Mouse (Mus musculus): ENCODE results near the gene Arl6ip4. TPM values are rescaled to one million over a fixed set of nuclear protein-coding genes. Genes with fewer than 3 reads are reported as not detected.

Arl6ip4 gene
- polyA plus RNA-seq (2016; fragmentation: Nextera tagmentation; extraction: Ambion mirVana): 86.4 and 88.8 TPM in 2 replicates

DNA sequence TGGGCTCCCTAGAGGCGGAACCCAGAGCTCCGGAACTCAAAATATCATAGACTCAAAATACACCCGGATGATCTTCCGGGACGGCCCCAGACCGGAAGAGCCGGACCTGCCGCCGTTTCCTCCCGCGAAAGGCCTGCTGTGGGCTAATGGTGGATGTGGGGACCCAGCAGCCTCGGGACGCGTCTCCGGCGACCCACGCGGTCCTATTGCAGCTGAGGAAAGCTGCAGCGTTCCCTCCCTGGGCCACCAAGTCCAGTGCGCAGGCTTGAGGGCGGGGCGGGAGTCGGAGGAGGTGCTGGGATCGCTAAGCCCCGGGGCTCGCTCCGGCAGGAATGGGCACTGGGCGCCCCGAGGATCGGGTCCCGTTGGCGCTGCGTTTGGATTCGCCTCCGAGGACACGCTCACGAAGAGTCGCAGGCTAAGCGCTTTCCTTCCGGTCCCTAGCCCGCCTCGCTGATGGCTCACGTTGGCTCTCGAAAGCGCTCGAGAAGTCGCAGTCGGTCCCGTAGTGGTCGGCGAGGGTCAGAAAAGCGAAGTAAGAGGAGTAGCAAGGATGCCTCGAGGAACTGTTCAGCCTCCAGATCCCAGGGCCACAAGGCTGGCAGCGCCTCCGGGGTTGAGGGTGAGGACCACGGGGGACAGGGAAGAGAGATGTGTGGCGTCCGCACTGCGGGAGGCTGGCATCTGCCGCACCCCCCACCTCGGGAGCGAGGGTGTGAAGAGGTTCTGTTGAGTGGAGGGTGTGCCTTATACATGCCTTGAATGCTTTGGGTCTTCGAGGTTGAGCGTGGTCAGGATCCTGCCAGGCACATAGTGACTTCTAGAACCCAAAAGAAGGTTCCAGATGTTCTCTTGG lies at the start of gene Arl6ip4:
Gene Arl6ip4 (plus strand): TSS at position 100 of the 856 bp plus-strand sequence.
- ATAC-seq (ENCODE audit: low FRiP score): peak; percentile 11; the same call in 1 of the 2 replicates
- H3K9ac ChIP-seq: peak within 1 kb of the TSS; percentile 92
- no peaks in the 10 kb centered on the region for H3K27me3 ChIP-seq
- H3K4me3 ChIP-seq: peak within 1 kb of the TSS; percentile 88
- H3K27ac ChIP-seq: peak within 1 kb of the TSS; percentile 82
- WGBS: 2% methylated on average over 64 of the region's 64 CpGs
- peak within 1 kb of the TSS; percentile 98 for H3K4me2 ChIP-seq (replicated peaks)
- H3K9me3 ChIP-seq (replicated peaks): no peaks in the 10 kb centered on the region
- H3K36me3 ChIP-seq: peaks cover 44% of the 10 kb centered on the region
- H3K4me1 ChIP-seq: peaks cover 35% of the 10 kb centered on the region

DNA sequence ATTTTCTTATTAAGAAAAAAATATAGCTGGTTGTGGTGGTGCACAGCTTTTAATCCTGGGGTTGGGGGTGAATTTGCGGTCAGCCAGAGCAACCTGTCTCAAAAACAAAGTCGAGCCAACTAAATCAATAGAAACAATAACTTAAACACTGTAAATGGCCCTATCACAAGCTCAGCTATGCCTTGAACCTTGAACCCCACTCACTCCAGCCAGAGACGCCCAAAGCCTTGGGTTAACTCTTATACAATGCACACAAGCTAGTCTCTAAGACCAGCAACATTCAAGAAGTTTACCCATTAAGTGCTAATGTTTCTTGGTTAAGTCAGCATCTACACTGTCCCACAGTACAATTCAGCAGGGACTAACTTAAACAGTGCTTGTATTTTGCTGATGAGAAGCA lies 46.2 kb upstream of the Arl6ip4 start:
- no peak for ATAC-seq (ENCODE audit: low FRiP score)
- 83% methylated on average over 3 of the region's 3 CpGs for WGBS
- Histone ChIP-seq H3K4me2 (replicated peaks) (no peak overlapping the region), H3K36me3 (no peaks in the 10 kb centered on the region), H3K4me3 (no peak overlapping the region), H3K4me1 (peaks cover 16% of the 10 kb centered on the region), H3K9ac (no peak overlapping the region), H3K27ac (no peak overlapping the region), H3K9me3 (replicated peaks) (no peaks in the 10 kb centered on the region), H3K27me3 (no peaks in the 10 kb centered on the region)

DNA sequence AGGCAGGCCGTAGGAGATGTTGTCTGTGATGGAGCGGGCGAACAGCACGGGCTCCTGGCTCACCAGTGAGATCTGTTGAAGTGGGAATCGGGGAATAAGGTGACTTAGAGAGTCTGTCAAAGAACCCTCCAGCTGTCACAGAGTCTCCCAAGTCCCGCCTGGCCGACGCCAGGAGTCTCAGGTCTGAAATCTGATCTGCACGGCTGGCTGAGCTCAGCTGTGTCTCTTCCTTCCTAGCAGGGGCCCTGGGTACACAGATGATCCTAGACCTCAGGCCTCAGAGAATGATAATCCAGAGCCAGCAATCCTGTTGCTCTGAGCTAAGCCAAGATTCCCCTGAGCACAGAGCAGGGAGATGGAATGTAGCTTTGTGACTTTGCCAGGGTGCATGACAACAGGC lies 42.2 kb upstream of the Arl6ip4 start:
- Histone ChIP-seq H3K9me3 (replicated peaks) (no peaks in the 10 kb centered on the region), H3K36me3 (no peaks in the 10 kb centered on the region), H3K4me2 (replicated peaks) (no peak overlapping the region), H3K4me3 (no peak overlapping the region), H3K27ac (no peak overlapping the region), H3K9ac (no peak overlapping the region), H3K4me1 (peaks cover 33% of the 10 kb centered on the region), H3K27me3 (no peaks in the 10 kb centered on the region; the same call in 1 of the 2 replicates)
- 43% methylated on average over 9 of the region's 9 CpGs for WGBS
- no peak for ATAC-seq (ENCODE audit: low FRiP score)

DNA sequence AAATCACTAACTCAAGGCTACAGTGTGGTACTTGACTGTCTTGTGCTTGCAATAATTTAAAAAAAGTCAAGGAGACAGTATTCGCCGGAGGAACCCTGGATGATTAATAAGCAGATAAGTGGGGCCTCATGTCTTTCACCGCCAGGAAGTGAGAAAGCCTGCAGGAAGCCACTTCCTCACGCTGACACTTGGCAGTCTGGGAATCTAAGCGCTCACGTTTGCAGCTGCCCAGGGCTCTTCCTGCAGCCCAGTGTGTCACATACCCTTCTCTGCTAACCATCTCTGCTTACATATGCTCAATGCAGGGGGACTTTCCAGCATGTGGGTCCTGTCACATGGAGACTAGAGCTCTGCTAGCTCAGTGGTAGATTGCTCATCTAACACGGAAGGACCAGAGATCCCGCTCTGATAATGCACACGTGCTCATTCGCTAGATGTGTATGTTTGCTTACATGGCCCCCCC lies 41.0 kb upstream of the Arl6ip4 start:
- no peaks in the 10 kb centered on the region; the same call in 1 of the 2 replicates for H3K27me3 ChIP-seq
- H3K27ac ChIP-seq: peak overlapping the region; percentile 7; the same call in 1 of the 2 replicates
- no peak overlapping the region for H3K4me2 ChIP-seq (replicated peaks)
- no peaks in the 10 kb centered on the region for H3K9me3 ChIP-seq (replicated peaks)
- peaks cover 45% of the 10 kb centered on the region for H3K4me1 ChIP-seq
- WGBS: 59% methylated on average over 10 of the region's 10 CpGs
- H3K9ac ChIP-seq: 0 out of 2 replicates have a peak overlapping the region, but pooled peaks have one; percentile 27
- no peaks in the 10 kb centered on the region for H3K36me3 ChIP-seq
- no peak overlapping the region for H3K4me3 ChIP-seq
- ATAC-seq (ENCODE audit: low FRiP score): no peak

DNA sequence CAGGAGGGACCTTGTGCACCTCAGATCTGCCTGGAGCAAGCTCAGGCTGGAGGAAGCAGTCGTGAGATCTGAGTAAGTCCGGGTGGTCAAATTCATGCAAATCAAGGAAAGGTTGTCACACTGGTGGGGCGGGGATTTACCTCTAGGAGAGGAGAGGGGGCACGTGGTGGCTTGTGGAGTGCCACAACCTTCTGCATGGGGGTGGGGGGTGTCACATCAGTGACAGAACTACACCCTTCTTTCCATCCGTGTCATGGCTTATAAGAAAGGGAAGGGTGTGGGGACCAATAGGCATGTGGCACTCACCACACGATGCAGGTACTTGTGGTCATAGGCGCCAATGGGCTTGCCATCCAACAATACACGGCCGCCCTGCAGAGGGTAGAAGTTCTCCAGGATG lies 40.2 kb upstream of the Arl6ip4 start:
- Histone ChIP-seq H3K9ac (no peak overlapping the region), H3K4me2 (replicated peaks) (no peak overlapping the region), H3K4me1 (peaks cover 46% of the 10 kb centered on the region), H3K36me3 (no peaks in the 10 kb centered on the region), H3K4me3 (no peak overlapping the region), H3K9me3 (replicated peaks) (no peaks in the 10 kb centered on the region), H3K27ac (no peak overlapping the region), H3K27me3 (no peaks in the 10 kb centered on the region; the same call in 1 of the 2 replicates)
- WGBS: 68% methylated on average over 9 of the region's 9 CpGs
- ATAC-seq (ENCODE audit: low FRiP score): no peak

DNA sequence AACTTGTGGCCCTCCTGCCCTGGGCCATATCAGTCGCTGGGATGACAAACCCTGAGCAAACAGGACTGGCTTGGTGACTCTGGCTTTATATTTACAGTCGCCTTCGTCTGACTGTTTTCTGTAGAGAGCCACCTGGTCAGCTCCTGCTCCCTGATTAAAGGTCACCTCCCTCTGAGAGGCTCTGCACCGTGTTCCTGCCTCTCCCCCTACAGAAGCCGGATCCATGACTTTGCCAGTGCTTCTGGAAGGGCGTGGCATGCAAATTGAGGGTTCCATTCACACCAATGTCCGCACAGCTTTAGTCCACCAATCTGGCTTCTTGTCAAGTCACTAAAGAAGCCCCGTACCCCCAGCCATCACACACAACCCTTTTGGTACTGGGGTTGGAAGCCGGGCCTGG lies 39.3 kb upstream of the Arl6ip4 start:
- ATAC-seq (ENCODE audit: low FRiP score): no peak
- Histone ChIP-seq H3K27me3 (no peaks in the 10 kb centered on the region; the same call in 1 of the 2 replicates), H3K4me3 (no peak overlapping the region), H3K36me3 (no peaks in the 10 kb centered on the region), H3K4me2 (replicated peaks) (no peak overlapping the region), H3K9ac (no peak overlapping the region), H3K4me1 (peaks cover 45% of the 10 kb centered on the region), H3K27ac (no peak overlapping the region), H3K9me3 (replicated peaks) (no peaks in the 10 kb centered on the region)
- WGBS: 52% methylated on average over 9 of the region's 9 CpGs

DNA sequence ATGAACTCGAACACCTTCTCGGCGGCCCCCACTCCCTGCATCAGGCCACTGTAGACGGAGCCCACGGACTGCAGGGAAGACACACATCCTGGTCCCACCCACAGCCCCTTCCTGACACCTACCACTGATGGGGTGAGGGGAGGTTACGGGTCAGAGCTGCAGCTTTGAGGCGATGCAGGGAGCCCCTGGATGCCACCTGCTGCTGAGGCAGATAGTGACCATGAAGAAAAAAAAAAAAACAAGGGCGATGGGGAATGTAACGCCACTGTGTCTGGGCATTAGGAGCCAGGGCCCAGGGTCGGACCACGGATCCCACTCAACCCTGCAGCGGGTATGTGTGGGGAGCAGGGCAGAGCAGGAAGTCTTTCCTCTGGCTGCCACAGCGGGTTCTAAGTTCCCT lies 38.6 kb upstream of the Arl6ip4 start:
- Histone ChIP-seq H3K9me3 (replicated peaks) (no peaks in the 10 kb centered on the region), H3K36me3 (no peaks in the 10 kb centered on the region), H3K4me2 (replicated peaks) (no peak overlapping the region), H3K27me3 (no peaks in the 10 kb centered on the region; the same call in 1 of the 2 replicates), H3K27ac (no peak overlapping the region), H3K4me3 (no peak overlapping the region), H3K4me1 (peaks cover 40% of the 10 kb centered on the region), H3K9ac (no peak overlapping the region)
- ATAC-seq (ENCODE audit: low FRiP score): no peak
- WGBS: 82% methylated on average over 13 of the region's 13 CpGs

DNA sequence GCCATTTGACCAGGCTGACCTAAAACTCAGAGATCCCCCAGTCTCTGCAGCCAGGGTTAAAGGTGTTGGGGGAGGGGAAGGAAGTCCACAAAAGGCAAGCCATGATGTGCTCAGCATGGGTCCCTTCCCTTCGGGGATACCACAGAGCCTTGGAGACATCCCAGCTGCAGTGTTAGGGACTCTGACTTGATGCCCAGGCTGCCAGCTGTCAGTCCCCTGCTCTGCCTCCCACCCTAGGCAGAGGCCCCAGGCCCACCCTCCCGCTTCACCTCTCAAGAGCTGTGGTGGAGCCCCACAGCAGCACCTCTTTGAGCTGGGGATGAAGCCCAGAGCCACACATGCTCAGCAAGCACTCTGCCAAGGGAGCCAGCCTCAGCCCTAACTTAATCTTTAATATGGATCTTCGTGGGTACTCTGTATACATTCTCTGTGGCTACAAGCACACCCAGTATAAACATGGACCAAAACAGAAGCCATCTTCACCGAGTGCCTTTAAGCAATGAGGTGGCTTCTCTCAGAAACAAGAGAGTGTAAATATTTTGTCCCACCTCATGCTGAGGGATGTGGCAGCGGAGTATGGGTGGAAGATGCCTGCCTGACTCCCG lies 37.9 kb upstream of the Arl6ip4 start:
- 56% methylated on average over 6 of the region's 6 CpGs for WGBS
- Histone ChIP-seq H3K4me2 (replicated peaks) (no peak overlapping the region), H3K9ac (no peak overlapping the region), H3K4me3 (no peak overlapping the region), H3K9me3 (replicated peaks) (no peaks in the 10 kb centered on the region), H3K27me3 (no peaks in the 10 kb centered on the region; the same call in 1 of the 2 replicates), H3K4me1 (peaks cover 40% of the 10 kb centered on the region), H3K36me3 (no peaks in the 10 kb centered on the region), H3K27ac (peak overlapping the region; percentile 56)
- no peak for ATAC-seq (ENCODE audit: low FRiP score)

DNA sequence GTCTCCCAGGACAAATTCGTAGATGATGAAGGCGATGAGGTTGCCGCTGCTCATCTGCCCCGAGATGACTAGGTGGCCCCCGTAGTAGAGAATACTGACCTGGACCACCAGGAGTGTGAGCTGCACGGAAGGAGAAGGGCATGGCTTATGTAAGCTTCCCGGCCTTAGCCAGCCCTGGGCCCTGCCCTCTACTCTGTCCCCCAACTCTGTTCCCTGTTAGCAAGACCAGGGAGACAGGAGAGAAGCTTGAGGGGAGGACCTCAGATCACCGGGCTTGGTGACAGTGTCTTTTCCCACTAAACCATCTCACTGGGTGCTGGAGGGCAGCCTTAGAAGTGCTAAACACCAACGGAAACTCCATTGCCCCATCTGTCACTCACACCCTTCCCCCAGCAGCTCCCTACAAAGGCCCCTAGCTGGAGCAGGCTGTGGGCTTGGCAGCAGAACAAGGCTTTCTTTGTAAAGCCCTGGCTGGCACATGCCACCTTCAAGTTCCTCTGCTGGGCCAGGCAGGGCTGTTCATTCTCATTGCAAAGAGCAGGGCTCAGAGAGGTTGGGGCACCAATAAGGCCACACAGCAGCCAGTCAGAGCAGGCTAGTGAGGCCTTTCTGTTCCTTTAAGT lies 37.0 kb upstream of the Arl6ip4 start:
- Histone ChIP-seq H3K4me3 (no peak overlapping the region), H3K4me2 (replicated peaks) (no peak overlapping the region; the same call in 1 of the 2 replicates), H3K9ac (no peak overlapping the region), H3K4me1 (peaks cover 34% of the 10 kb centered on the region), H3K27me3 (no peaks in the 10 kb centered on the region; the same call in 1 of the 2 replicates), H3K9me3 (replicated peaks) (no peaks in the 10 kb centered on the region), H3K27ac (peak overlapping the region; percentile 56), H3K36me3 (no peaks in the 10 kb centered on the region)
- ATAC-seq (ENCODE audit: low FRiP score): peak; percentile 72
- WGBS: 59% methylated on average over 9 of the region's 9 CpGs

DNA sequence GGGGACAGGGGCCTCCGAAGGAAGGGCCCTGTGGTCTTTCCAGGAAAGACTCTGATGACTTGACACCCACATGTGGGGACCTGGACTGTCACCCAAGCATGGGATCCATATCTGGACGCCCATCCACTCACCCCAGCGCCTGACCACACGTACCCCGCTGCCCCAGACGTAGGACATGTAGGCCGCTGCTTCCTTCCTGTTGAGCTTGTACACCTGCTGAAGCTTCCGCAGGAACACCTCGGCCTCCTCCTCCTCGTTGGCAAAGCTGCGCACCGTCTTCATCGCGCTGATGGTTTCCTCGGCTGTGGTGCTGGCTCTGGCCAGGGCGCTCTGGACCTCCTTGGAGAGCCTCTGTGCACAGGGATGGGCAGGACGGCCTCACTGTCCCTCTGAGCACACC lies 36.0 kb upstream of the Arl6ip4 start:
- no peaks in the 10 kb centered on the region for H3K9me3 ChIP-seq (replicated peaks)
- no peak overlapping the region for H3K4me3 ChIP-seq
- peaks cover 28% of the 10 kb centered on the region for H3K4me1 ChIP-seq
- no peak overlapping the region for H3K4me2 ChIP-seq (replicated peaks)
- H3K36me3 ChIP-seq: no peaks in the 10 kb centered on the region
- no peaks in the 10 kb centered on the region; the same call in 1 of the 2 replicates for H3K27me3 ChIP-seq
- peak overlapping the region; percentile 32; the same call in 1 of the 2 replicates for H3K9ac ChIP-seq
- H3K27ac ChIP-seq: no peak overlapping the region
- no peak for ATAC-seq (ENCODE audit: low FRiP score)
- 94% methylated on average over 17 of the region's 17 CpGs for WGBS

DNA sequence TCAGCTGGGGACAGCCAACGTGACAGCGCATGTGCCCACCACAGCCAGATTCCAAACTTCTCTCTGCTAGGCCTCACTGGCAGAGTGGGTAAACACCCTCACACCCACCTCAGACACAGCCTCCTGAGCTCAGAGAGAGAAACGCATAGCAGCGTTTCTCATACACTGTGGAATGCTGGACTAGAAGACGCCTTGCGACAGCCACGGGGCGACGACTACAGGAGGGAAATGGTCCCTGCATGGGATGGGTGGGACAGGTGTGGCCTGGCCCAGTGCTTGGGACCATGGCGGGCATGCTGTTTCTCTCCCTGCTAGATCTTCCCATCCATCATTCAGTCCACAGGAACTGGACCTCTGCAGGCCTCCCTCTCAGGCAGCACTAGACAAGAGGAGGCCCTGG lies 33.4 kb upstream of the Arl6ip4 start:
- no peak for ATAC-seq (ENCODE audit: low FRiP score)
- H3K9me3 ChIP-seq (replicated peaks): no peaks in the 10 kb centered on the region
- no peak overlapping the region for H3K4me2 ChIP-seq (replicated peaks)
- peaks cover 24% of the 10 kb centered on the region for H3K4me1 ChIP-seq
- no peak overlapping the region for H3K4me3 ChIP-seq
- no peak overlapping the region for H3K27ac ChIP-seq
- no peaks in the 10 kb centered on the region for H3K36me3 ChIP-seq
- no peak overlapping the region for H3K9ac ChIP-seq
- WGBS: 82% methylated on average over 10 of the region's 10 CpGs
- H3K27me3 ChIP-seq: peaks cover 4% of the 10 kb centered on the region; the same call in 1 of the 2 replicates
